Mouse (Mus musculus): ENCODE results near the gene Bcl9.

The Bcl9 gene

GRCm38 (mm10) chr3:97296941-97297552 is 670 bp downstream of the Bcl9 start:
- peak; percentile 20 for DNase-seq (ENCODE audit: low read depth)

GRCm38 (mm10) chr3:97294334-97294733 is 3.4 kb downstream of the Bcl9 start:
- DNase-seq (ENCODE audit: low read depth), result peak; percentile 31

DNA sequence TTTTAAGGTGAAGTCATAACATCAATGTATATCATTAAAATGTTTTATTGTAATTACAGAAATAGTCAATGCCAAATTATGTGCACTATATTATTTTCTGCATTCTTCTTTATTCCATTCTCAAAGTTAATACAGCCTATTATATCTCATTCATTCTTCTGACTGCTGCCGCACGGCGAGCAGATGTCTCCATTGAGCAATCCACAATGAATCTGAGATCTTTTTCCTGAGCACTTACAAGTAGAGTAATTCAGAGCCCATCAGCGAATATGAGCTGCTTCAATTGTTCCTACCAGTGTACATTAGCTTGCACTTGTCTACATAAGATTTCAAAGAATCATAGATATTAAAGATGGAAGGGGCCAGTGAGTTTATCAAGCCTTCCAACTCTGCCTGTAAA is 12.8 kb downstream of the Bcl9 start:
- no peak for DNase-seq (ENCODE audit: low read depth)

DNA sequence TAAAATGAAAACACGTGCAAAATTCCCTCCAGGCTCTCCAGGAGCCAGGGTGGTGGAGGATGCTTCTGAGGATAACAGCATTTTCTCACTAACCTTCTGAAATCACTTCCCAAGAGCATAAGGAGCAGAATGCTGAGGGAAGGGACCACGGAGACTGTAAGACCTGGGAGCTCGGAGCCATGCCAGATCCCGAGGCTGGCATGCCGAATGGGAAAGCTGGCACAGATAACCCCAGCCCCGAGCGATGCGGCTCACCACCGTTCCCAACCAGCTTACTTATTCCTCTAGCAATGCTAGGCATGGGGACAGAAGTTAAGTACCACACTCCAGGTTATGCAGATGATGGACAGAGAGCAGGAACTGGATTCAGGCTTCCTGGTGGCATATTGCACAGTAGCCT is 13.7 kb downstream of the Bcl9 start:
- no peak for DNase-seq (ENCODE audit: low read depth)

DNA sequence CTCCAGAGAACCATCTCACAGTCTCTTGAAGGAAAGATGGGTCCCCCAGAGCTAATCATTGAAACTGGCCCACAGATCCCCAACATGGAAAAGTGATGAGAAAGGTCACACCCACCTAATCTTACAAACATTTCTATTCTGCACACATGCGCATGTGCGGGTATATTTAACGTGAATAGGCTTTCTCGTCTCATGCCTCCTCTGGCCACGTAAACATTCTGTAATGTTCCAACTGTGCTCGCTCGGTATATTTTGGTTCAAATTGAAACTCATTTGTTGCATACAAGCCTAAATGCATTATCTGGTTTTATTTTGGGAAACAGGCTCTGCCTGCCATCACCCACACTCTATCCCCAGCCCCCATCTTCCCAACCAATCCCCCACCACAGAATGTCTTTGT is 16.3 kb downstream of the Bcl9 start:
- DNase-seq (ENCODE audit: low read depth), result no peak

- DNase-seq (ENCODE audit: low read depth), result no peak
Observed at GRCm38 (mm10) chr3:97275708-97276107, 22.0 kb downstream of the Bcl9 start.

GRCm38 (mm10) chr3:97274516-97275230 is 23.0 kb downstream of the Bcl9 start:
- no peak for DNase-seq (ENCODE audit: low read depth)

DNA sequence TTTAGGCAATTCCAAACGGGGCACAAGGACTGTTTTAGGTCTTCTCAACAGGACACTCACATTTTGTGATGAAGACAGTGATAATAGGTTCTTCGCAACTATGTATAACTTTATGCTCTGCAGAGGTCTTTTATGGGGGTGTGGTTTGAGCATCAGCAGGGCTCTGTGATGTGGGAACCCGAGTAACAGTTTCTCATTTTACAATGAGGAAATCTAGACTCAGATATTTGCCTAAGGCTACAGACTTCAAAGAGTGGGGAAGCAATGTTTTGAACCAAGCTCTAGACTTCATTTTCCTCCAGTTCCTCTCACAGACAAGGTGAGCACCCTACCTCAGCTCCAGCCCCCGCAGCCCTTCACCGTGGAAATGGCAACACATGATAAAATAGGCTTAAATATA is 23.8 kb downstream of the Bcl9 start:
- no peak for DNase-seq (ENCODE audit: low read depth)

- DNase-seq (ENCODE audit: low read depth), result no peak
Observed at GRCm38 (mm10) chr3:97265667-97266415, 31.9 kb downstream of the Bcl9 start.

- DNase-seq (ENCODE audit: low read depth), result peak; percentile 7
Observed at GRCm38 (mm10) chr3:97262235-97262634, 35.5 kb downstream of the Bcl9 start.

- DNase-seq (ENCODE audit: low read depth), result no peak
Observed at GRCm38 (mm10) chr3:97255706-97256339, 41.9 kb downstream of the Bcl9 start.

DNA sequence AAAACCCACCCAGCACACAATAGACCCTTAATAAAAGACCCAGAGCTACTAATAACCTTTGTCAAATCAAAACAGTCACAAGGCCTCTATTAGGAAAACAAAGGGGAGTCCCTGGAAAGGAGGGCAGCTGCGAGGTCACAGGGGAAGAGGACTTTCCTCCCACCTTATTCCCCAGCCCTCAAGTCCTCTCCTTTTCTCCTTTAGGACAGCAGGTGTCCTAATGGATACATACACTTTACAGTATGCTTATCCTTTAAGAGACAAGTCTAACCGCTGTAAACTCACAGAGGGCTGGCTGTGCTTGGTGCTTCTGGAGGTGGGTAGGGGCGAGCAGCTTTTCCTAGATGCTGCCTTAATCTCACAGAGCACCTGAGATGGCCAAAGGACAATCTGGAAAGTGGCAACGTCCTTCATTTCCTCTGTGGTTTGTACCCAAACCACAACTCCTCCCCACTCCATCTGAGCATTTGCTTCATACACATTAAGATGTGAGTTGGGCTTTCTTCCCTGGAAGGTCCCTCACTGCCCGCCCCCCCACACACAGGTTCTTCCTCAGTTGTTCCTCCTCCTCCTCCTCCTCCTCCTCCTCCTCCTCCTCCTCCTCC is 42.8 kb downstream of the Bcl9 start:
- DNase-seq (ENCODE audit: low read depth), result no peak

DNA sequence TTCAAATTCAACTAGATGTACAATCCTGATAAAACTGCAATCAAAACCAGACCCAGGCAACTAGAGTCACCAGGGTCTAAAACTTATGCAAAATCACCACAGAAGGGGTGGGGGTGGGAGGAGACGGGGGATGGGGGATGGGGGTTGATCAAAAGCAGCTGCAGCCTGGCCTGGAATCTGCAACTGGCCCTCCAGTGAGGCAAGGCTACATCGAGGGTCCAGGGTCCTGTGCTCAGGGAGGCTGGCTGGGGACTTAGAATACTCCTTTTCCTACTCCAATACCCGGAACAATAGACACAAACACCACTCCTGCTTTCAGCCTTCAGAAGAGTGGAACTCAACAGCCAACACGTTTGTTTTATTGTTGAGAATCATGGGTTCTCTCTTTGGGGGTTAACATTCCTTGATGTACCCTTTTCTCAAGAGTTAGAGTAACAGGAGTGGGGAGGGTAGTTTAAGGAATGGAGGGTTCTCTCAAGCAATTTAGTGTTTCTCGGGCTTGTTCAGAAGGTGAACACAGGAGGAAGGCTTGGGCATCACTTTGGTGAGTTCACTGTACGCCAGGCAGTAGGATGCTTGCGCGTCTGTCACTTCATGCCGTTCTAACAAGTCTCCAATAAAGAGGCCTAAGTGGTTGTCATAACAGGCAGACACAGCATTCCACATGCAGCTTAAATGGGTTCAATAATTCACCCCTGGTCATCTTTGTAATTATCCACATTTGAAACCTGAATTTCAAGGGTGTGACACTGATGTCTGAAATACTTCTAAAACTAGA is 43.7 kb downstream of the Bcl9 start:
- no peak for DNase-seq (ENCODE audit: low read depth)

DNA sequence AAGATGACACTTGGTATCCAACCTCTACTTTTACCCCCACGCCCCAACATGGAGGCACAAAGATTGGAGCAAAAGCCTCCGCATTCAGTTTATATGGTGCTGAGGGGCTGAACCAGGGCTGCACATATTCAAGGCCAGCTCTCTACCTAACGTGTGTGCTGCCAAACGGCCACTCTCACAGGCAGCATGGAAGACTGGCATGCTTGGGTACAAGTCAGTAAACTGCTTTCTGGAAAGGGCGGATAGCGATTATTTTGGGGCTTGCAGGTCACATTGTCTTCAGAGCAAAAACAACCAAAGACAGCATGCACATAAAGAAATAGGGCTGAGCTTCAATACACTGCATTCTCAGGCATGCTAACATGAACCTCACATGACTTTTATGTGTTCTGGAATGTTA is 44.8 kb downstream of the Bcl9 start:
- no peak for DNase-seq (ENCODE audit: low read depth)

DNA sequence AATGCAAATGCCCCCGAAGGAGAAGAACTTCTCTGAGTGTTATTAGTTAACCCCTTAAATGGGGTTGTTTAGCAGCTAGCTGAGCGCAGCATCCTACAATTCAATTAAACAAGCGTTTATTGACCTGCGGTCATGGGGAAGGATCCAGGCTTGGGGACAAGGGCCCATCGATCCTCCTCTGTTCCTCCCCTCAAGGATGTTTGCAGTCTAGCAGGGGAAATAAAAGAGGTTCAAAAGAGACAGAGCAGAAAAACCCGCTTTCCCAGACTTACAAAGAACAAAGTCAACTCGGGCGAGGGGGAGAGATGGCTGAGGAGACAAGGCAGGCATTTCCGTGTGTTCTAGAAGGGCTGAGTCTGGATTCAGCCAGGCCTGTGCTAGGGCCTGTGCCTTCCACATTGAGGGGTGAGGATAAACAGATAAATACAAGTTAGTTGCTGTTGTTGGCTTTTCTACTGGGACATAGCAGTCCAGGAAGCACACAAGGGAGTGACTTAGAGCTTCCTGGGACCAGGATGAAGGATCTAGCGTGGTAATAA is 55.0 kb downstream of the Bcl9 start:
- no peak for DNase-seq (ENCODE audit: low read depth)

GRCm38 (mm10) chr3:97241826-97242225 is 55.9 kb downstream of the Bcl9 start:
- no peak for DNase-seq (ENCODE audit: low read depth)

DNA sequence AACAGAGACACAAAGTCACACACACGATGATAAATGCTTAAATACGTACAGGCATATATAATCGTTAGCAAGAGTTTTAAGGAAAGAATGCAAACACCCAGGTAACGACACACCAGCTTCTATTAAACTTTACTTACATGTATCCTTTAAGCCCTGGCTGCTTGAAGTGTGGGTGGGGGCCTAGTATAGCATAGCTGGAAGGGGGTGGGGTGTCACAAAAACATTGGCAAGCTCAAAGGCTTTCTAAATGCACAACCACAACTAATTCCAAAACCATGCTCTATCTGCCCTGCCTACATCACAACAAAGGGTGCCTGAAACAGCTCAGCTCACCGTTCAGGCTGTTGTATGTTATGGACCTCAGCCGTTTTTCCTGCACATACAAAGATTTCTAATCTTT is 57.9 kb downstream of the Bcl9 start:
- no peak for DNase-seq (ENCODE audit: low read depth)

GRCm38 (mm10) chr3:97239316-97239715 is 58.4 kb downstream of the Bcl9 start:
- no peak for DNase-seq (ENCODE audit: low read depth)

DNA sequence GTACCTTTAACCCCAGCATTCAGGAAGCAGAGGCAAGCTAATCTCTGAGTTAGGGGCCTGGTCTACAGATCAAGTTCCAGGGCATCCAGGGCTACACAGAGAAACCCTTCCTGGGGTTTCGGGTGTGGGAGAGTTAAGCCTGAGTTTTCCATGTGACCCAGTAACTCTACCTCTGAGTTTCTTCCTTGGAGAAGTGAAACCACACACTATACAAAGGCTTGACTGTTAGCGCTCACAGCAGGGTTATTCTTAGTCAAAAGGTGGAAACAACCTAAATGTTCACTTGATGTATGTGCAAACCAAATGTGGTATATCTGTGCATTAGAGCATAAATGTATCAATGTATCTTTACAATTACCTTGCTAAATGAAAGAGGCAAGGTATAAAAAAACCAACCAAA is 59.2 kb downstream of the Bcl9 start:
- DNase-seq (ENCODE audit: low read depth), result no peak

- no peak for DNase-seq (ENCODE audit: low read depth)
Observed at GRCm38 (mm10) chr3:97237403-97237802, 60.3 kb downstream of the Bcl9 start.

DNA sequence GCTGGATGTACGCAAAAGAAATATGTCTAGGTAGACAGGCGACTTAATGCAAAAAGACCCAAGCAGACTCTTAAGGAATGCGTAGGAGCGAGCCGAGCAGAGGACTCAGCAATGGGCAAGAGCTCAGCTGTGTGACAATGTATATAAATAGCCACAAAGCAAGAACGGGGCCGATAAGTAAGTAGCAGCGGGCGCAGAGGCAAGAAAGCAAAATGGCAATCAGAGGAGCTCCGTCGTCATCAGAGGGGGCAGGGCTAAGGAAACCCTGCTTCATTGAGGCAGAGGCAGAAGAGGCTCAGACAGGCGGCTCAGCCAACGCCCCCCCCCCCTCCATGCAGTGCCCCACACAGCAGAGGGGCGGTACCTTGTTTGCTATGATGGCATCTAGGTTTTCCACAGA is 62.9 kb downstream of the Bcl9 start:
- no peak for DNase-seq (ENCODE audit: low read depth)

Measured in induced T-regulatory cell, adult 2 months (primary cell).